Mouse (Mus musculus) CH12.LX (cell line): ENCODE results near the gene Vwf. TPM values are rescaled to one million over a fixed set of nuclear protein-coding genes. Genes with fewer than 3 reads are reported as not detected.

Experiments used
- DNase-seq: peaks from one replicate; pipeline ENCODE4 v3.0.0-alpha.2; 2013; ENCODE audit errors: extremely low read depth
- H3K27ac ChIP-seq: 2 replicates; pipeline ENCODE4 v1.5.1; 2012; ENCODE audit warnings: low read depth, mild to moderate bottlenecking, control low read depth, moderate library complexity; ENCODE audit not compliant: insufficient read depth
- H3K27me3 ChIP-seq: replicated peaks from 2 replicates; pipeline ENCODE3; 2012; ENCODE audit warnings: inconsistent platforms
- H3K36me3 ChIP-seq, 2 experiments: replicated peaks in 1 of 2; 2 replicates each; pipeline versions ENCODE3 to v1.6.1; 2012; ENCODE audit warnings: inconsistent platforms in 1 of 2, low read length in 1 of 2, mild to moderate bottlenecking in 1 of 2, mixed read lengths in 1 of 2, moderate library complexity in 1 of 2; ENCODE audit not compliant: control insufficient read depth in 1 of 2, insufficient read depth in 1 of 2
- H3K4me1 ChIP-seq, 2 experiments: 2 replicates each; pipeline ENCODE4 v1.6.1; 2012; ENCODE audit warnings: inconsistent platforms in 1 of 2, moderate library complexity in 1 of 2; ENCODE audit not compliant: insufficient read depth in 2 of 2, control insufficient read depth in 1 of 2
- H3K4me2 ChIP-seq: 2 replicates; pipeline ENCODE4 v1.6.1; 2012; ENCODE audit warnings: low read depth, mild to moderate bottlenecking, control low read depth; ENCODE audit not compliant: poor library complexity, insufficient read depth, severe bottlenecking
- H3K4me3 ChIP-seq, 3 experiments: fragments of 150-350 bp in 1 of 3; sonication (generic) in 1 of 3; replicated peaks in 1 of 3; 2 replicates each; pipeline versions ENCODE3 to v1.5.1; 2011 to 2012; ENCODE audit warnings: low read depth in 2 of 3, low read length in 2 of 3, mild to moderate bottlenecking in 2 of 3, moderate library complexity in 2 of 3, control low read depth in 1 of 3, improper control_type of control experiment in 1 of 3, inconsistent platforms in 1 of 3, mixed read lengths in 1 of 3; ENCODE audit not compliant: poor library complexity in 1 of 3
- H3K79me2 ChIP-seq: replicated peaks from 2 replicates; pipeline ENCODE4 v1.6.1; 2012; ENCODE audit warnings: mild to moderate bottlenecking, moderate library complexity; ENCODE audit not compliant: control insufficient read depth, poor library complexity, insufficient read depth, severe bottlenecking; ENCODE audit errors: extremely low read depth
- H3K9ac ChIP-seq: 2 replicates; pipeline ENCODE4 v1.6.1; 2012; ENCODE audit warnings: low read depth, mild to moderate bottlenecking, control low read depth, moderate library complexity; ENCODE audit not compliant: insufficient read depth
- H3K9me3 ChIP-seq: replicated peaks from 2 replicates; pipeline ENCODE3; 2012; ENCODE audit warnings: low read length, inconsistent platforms, mixed read lengths
- BHLHE40 ChIP-seq: IDR thresholded peaks from 2 replicates; pipeline ENCODE4 v1.6.1; 2011; ENCODE audit warnings: mild to moderate bottlenecking, low read depth, low read length, improper control_type of control experiment
- CHD1 ChIP-seq: IDR thresholded peaks from 2 replicates; pipeline ENCODE4 v1.6.1; 2012; ENCODE audit warnings: low read depth, low read length, improper control_type of control experiment, inconsistent platforms
- CHD2 ChIP-seq: IDR thresholded peaks from 2 replicates; pipeline ENCODE4 v1.6.1; 2011; ENCODE audit warnings: low read length, improper control_type of control experiment
- CTCF ChIP-seq, 2 experiments: IDR thresholded peaks in 1 of 2; conservative IDR thresholded peaks in 1 of 2; 2 replicates each; pipeline ENCODE4 v1.5.1; 2011 to 2012; ENCODE audit warnings: low read depth in 2 of 2, low read length in 2 of 2, improper control_type of control experiment in 1 of 2, inconsistent platforms in 1 of 2, mild to moderate bottlenecking in 1 of 2, moderate library complexity in 1 of 2
- E2F4 ChIP-seq: IDR thresholded peaks from 2 replicates; pipeline ENCODE4 v1.6.1; 2011; ENCODE audit warnings: low read depth, low read length, improper control_type of control experiment; ENCODE audit not compliant: insufficient replicate concordance
- EP300 ChIP-seq: IDR thresholded peaks from 2 replicates; pipeline ENCODE4 v1.6.1; 2011; ENCODE audit warnings: low read length, improper control_type of control experiment
- GABPA ChIP-seq: IDR thresholded peaks from 2 replicates; pipeline ENCODE4 v1.6.1; 2012; ENCODE audit warnings: low read depth, low read length, improper control_type of control experiment, inconsistent platforms; ENCODE audit not compliant: insufficient replicate concordance
- IRF4 ChIP-seq: IDR thresholded peaks from 2 replicates; pipeline ENCODE4 v1.6.1; 2014; ENCODE audit warnings: low read depth, mild to moderate bottlenecking, inconsistent platforms, low read length, improper control_type of control experiment
- JUND ChIP-seq: conservative IDR thresholded peaks from 2 replicates; pipeline ENCODE4 v1.6.1; 2011; ENCODE audit warnings: low read depth, low read length, improper control_type of control experiment
- KAT2A ChIP-seq: IDR thresholded peaks from 2 replicates; pipeline ENCODE4 v1.6.1; 2012; ENCODE audit warnings: low read length, improper control_type of control experiment, inconsistent platforms; ENCODE audit not compliant: insufficient replicate concordance
- MAX ChIP-seq: IDR thresholded peaks from 2 replicates; pipeline ENCODE4 v1.6.1; 2011; ENCODE audit warnings: low read length, improper control_type of control experiment
- MAZ ChIP-seq: IDR thresholded peaks from 2 replicates; pipeline ENCODE4 v1.6.1; 2012; ENCODE audit warnings: low read depth, mild to moderate bottlenecking, inconsistent platforms, low read length, improper control_type of control experiment, moderate library complexity
- MEF2A ChIP-seq: IDR thresholded peaks from 2 replicates; pipeline ENCODE4 v1.6.1; 2014; ENCODE audit warnings: low read depth, mild to moderate bottlenecking, inconsistent platforms, low read length, improper control_type of control experiment, borderline replicate concordance
- MXI1 ChIP-seq: IDR thresholded peaks from 2 replicates; pipeline ENCODE4 v1.6.1; 2011; ENCODE audit warnings: mild to moderate bottlenecking, low read depth, low read length, improper control_type of control experiment
- MYC ChIP-seq: IDR thresholded peaks from 2 replicates; pipeline ENCODE4 v1.6.1; 2011; ENCODE audit warnings: low read depth, mild to moderate bottlenecking, improper control_type of control experiment, low read length
- NELFE ChIP-seq: IDR thresholded peaks from 2 replicates; pipeline ENCODE4 v1.6.1; 2011; ENCODE audit warnings: low read depth, low read length, improper control_type of control experiment
- PAX5 ChIP-seq: IDR thresholded peaks from 2 replicates; pipeline ENCODE4 v1.6.1; 2012; ENCODE audit warnings: low read length, inconsistent platforms, mixed read lengths
- POLR2A ChIP-seq: IDR thresholded peaks from 2 replicates; pipeline ENCODE4 v1.6.1; 2011; ENCODE audit warnings: low read depth, mild to moderate bottlenecking, improper control_type of control experiment, low read length
- RAD21 ChIP-seq: IDR thresholded peaks from 2 replicates; pipeline ENCODE4 v1.6.1; 2011; ENCODE audit warnings: low read depth, mild to moderate bottlenecking, low read length, improper control_type of control experiment, moderate library complexity
- SIN3A ChIP-seq: IDR thresholded peaks from 2 replicates; pipeline ENCODE4 v1.6.1; 2012; ENCODE audit warnings: low read length, improper control_type of control experiment, inconsistent platforms
- TBP ChIP-seq: conservative IDR thresholded peaks from 2 replicates; pipeline ENCODE4 v1.6.1; 2011; ENCODE audit warnings: low read depth, low read length, improper control_type of control experiment
- TCF12 ChIP-seq: IDR thresholded peaks from 2 replicates; pipeline ENCODE4 v1.6.1; 2014; ENCODE audit warnings: low read depth, mild to moderate bottlenecking, inconsistent platforms, low read length, improper control_type of control experiment
- USF1 ChIP-seq: IDR thresholded peaks from 2 replicates; pipeline ENCODE4 v1.6.1; 2014; ENCODE audit warnings: low read depth, mild to moderate bottlenecking, inconsistent platforms, low read length, improper control_type of control experiment
- USF2 ChIP-seq: conservative IDR thresholded peaks from 2 replicates; pipeline ENCODE4 v1.6.1; 2011; ENCODE audit warnings: low read depth, low read length, improper control_type of control experiment
- ZC3H11A ChIP-seq: IDR thresholded peaks from 2 replicates; pipeline ENCODE4 v1.6.1; 2012; ENCODE audit warnings: low read depth, mild to moderate bottlenecking, inconsistent platforms, low read length, improper control_type of control experiment
- ZKSCAN1 ChIP-seq: IDR thresholded peaks from 2 replicates; pipeline ENCODE4 v1.6.1; 2012; ENCODE audit warnings: low read depth, inconsistent platforms, low read length, improper control_type of control experiment, borderline replicate concordance
- ZMIZ1 ChIP-seq: IDR thresholded peaks from 2 replicates; pipeline ENCODE4 v1.6.1; 2012; ENCODE audit warnings: low read depth, mild to moderate bottlenecking, inconsistent platforms, low read length, improper control_type of control experiment
- dilution Hi-C: fragments of 300-500 bp; cut with MboI; formaldehyde crosslinking; loops from 2 replicates; pipeline ENCODE4 v1.14.3; 2020; ENCODE audit warnings: low sequenced_read_pairs; ENCODE audit not compliant: extremely low pct_unique_long_range_greater_than_20kb, extremely low pct_ligation_motif_present
- in situ Hi-C: fragments of 300-500 bp; cut with MboI; formaldehyde crosslinking; loops from 3 replicates; pipeline ENCODE4 v1.14.3; 2019; ENCODE audit warnings: low sequenced_read_pairs, low pct_ligation_motif_present, low pct_unique_long_range_greater_than_20kb, mixed read lengths
- polyA plus RNA-seq: library from polyadenylated mRNA; unstranded; fragments of >175 nt; gene quantifications from 2 replicates; pipeline ENCODE4 v1.2.1, GENCODE M21; 2012; ENCODE audit warnings: low read depth; ENCODE audit not compliant: insufficient read length
- total RNA-seq, 2 experiments: library from RNA; depleted of rRNA; stranded (reverse); fragments of 300-350 nt in 1 of 2; fragments of >200 nt in 1 of 2; gene quantifications; 2 replicates each; pipeline ENCODE4 v1.2.3; 2012 to 2014

Vwf gene
- total and polyA plus RNA-seq, 3 experiments, result not detected

DNA sequence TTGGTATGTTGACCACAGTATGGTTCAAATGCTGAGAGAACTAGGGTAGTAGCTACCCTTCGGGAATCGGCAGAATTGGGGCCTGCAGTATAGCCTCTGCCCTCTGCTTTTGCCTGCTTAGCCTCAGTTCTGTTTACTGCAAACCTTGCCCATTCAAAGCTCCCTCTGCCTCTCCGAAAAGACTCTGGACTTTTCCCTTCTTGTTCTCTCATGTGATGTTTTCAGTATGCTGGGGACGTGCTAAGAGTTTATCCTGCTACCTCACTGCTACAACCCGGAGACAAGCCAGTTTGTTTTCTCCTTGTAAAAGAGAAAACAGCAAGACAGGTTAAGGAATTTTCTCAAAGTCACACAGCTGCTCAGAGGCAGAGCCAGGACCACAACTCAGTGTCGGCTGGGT, 46.0 kb downstream of the Vwf start:
- H3K9me3 ChIP-seq, result no peaks in the 10 kb centered on the region
- no peaks in the 10 kb centered on the region for H3K4me1 ChIP-seq
- DNase-seq, result no peak
- H3K36me3 ChIP-seq, result no peaks in the 10 kb centered on the region
- H3K4me3 ChIP-seq, result no peak overlapping the region
- TF ChIP-seq TBP (no peak), CHD2 (no peak), RAD21 (no peak), MAX (no peak), POLR2A (no peak), MEF2A (no peak), ZKSCAN1 (no peak), MXI1 (no peak), E2F4 (no peak), ZC3H11A (no peak), CTCF (conservative IDR thresholded peaks at IDR 0.05 in 1 of 2, IDR thresholded peaks at IDR 0.05 in 1 of 2; ENCODE audit: low read depth in 2 of 2, low read length in 2 of 2) (no peak), USF1 (no peak), PAX5 (no peak), NELFE (no peak), SIN3A (no peak)
- no peak overlapping the region for H3K27ac ChIP-seq
- no peak overlapping the region for H3K4me2 ChIP-seq
- in situ Hi-C loops (no loop called here), dilution Hi-C loops (no loop called here)
- H3K79me2 ChIP-seq, result no peaks in the 10 kb centered on the region
- H3K27me3 ChIP-seq, result peaks cover 98% of the 10 kb centered on the region
- H3K9ac ChIP-seq, result no peak overlapping the region

DNA sequence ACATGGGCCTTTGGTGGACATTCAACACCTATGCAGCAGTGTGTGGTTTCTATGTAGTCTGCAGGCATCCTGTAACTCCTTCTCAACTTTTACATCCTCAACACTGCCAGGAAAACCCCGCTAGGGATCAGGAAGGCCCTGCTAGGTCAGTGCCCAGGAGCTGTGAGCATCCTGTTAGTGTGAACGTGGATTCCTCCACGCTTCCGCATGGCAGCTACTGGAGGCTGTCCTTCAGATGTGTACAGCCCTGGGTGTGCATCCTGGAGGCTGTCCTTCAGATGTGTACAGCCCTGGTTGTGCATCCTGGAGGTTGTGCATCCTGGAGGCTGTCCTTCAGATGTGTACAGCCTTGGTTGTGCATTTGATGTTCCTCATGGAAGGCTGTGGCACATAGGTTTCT, 47.7 kb downstream of the Vwf start:
- H3K9me3 ChIP-seq, result no peaks in the 10 kb centered on the region
- no peaks in the 10 kb centered on the region for H3K36me3 ChIP-seq
- no peaks in the 10 kb centered on the region for H3K79me2 ChIP-seq
- dilution Hi-C loops (no loop called here), in situ Hi-C loops (no loop called here)
- no peak for TF ChIP-seq MYC
- TF ChIP-seq CHD2, result no peak
- TF ChIP-seq MEF2A, result no peak
- no peak for TF ChIP-seq NELFE
- no peak for TF ChIP-seq ZMIZ1
- no peak for TF ChIP-seq TCF12
- no peak for TF ChIP-seq JUND
- TF ChIP-seq BHLHE40, result no peak
- no peak for TF ChIP-seq EP300
- no peak for TF ChIP-seq MAZ
- TF ChIP-seq IRF4, result no peak
- no peak for TF ChIP-seq PAX5
- TF ChIP-seq GABPA, result no peak
- TF ChIP-seq CHD1, result no peak
- no peak for TF ChIP-seq E2F4
- no peak for TF ChIP-seq USF2
- no peak for TF ChIP-seq KAT2A
- peaks cover 99% of the 10 kb centered on the region for H3K27me3 ChIP-seq
- no peak overlapping the region for H3K4me3 ChIP-seq
- no peak overlapping the region for H3K27ac ChIP-seq
- no peaks in the 10 kb centered on the region for H3K4me1 ChIP-seq
- DNase-seq, result no peak
- no peak overlapping the region for H3K9ac ChIP-seq
- no peak overlapping the region for H3K4me2 ChIP-seq
